Mouse (Mus musculus) adrenal gland, adult 2 months (tissue): ENCODE data around the gene Rccd1. TPM values are rescaled to one million over a fixed set of nuclear protein-coding genes. Genes with fewer than 3 reads are reported as not detected.
A peak's percentile ranks its signal among the peaks of the same experiment; 100 is the strongest.
"Not testable (repeated sequence)": the region's sequence is repeated elsewhere in the genome, so short reads cannot be mapped to it uniquely, and the experiment has no call there.

Experiments used
- DNase-seq: peaks from one replicate; pipeline ENCODE4 v3.0.0; 2021
- polyA plus RNA-seq: library from polyadenylated mRNA; depleted of rRNA; stranded (reverse); fragments of >200 nt; gene quantifications from 2 replicates; pipeline ENCODE4 v1.2.3, GENCODE M21; 2012
- total RNA-seq, 2 experiments: library from RNA; stranded (reverse); gene quantifications; 2 replicates each; pipeline ENCODE4 v1.2.3; 2021

The Rccd1 gene
- total and polyA plus RNA-seq, 3 experiments = 7.4 to 10.5 (median 9.0) TPM

- no peak for DNase-seq
These were observed 21.9 kb upstream of the Rccd1 start for GRCm38 (mm10) chr7:80346173-80346572.

GRCm38 (mm10) chr7:80343270-80344018 is 19.2 kb upstream of the Rccd1 start:
- no peak for DNase-seq

GRCm38 (mm10) chr7:80342858-80343257 is 18.6 kb upstream of the Rccd1 start, which contains the start of gene Hddc3:
Hddc3 (plus strand) TSS chr7:80343104.
- peak; percentile 92 for DNase-seq

DNA sequence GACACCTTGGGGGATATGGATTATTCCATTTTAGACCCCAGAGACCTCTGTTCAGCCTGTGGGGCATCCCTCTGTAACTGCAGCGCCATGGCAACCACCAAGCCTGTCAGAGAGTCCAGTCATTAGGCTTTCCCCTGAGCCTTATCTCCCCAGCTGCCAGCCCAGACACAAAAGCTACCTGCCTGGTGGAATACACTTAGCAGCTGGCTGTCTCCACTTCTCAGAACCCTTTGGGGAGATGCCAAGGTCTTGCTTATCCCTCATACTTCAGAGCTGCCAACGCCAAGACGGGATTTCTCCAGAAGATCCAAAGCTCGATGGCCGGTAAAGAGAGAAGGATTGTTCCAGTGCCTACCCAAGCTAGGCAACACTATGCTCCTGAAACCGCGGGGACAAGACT is 17.5 kb upstream of the Rccd1 start:
- no peak for DNase-seq

- DNase-seq = peak; percentile 86
These were observed 16.5 kb upstream of the Rccd1 start, which contains the start of gene Unc45a for GRCm38 (mm10) chr7:80340793-80341192. Unc45a (minus strand) TSS chr7:80341005.

GRCm38 (mm10) chr7:80339793-80340628 is 15.8 kb upstream of the Rccd1 start:
- peak; percentile 98 for DNase-seq

DNA sequence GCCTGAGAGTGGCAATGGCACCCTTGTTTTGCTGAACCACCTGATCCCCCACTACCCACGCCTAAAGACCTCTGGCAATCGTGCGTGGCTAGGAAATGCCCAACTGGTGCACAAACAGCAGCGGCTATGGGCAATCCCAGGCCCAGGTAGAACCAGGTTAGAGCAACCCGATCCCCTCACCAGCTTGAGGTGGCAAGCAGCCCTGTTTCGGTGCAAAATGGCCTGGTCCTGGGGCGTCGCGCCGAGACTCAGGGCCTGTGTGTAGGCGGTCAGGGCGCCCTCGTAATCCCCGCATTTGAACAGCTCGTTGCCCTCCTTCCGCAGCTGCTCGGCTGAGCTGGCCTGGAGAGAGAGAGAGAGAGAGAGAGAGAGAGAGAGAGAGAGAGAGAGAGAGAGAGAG is 15.1 kb upstream of the Rccd1 start:
- DNase-seq = peak; percentile 58

GRCm38 (mm10) chr7:80336932-80337331 is 12.7 kb upstream of the Rccd1 start:
- no peak for DNase-seq

DNA sequence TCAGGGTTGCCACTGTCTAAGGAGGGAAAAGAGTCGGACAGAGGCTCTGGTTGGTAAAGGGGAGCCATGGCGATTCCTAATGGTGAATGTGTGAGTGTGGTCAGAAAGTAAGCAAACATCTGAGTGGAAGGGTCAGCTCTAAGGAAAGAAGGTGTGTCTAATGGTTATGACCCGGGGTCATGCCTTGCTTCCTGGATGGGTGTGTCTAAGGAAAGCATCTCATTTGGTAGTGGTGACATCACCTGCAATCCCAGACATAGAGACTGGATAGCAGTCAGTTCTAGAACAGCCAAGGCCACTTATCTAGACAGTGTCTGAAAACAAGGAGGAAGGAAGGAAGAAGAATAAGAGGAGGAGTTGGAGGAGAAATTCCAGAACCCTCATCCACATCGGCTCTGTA is 10.6 kb upstream of the Rccd1 start:
- DNase-seq = no peak

- DNase-seq = peak; percentile 63
These were observed 7.2 kb upstream of the Rccd1 start for GRCm38 (mm10) chr7:80331433-80331832.

DNA sequence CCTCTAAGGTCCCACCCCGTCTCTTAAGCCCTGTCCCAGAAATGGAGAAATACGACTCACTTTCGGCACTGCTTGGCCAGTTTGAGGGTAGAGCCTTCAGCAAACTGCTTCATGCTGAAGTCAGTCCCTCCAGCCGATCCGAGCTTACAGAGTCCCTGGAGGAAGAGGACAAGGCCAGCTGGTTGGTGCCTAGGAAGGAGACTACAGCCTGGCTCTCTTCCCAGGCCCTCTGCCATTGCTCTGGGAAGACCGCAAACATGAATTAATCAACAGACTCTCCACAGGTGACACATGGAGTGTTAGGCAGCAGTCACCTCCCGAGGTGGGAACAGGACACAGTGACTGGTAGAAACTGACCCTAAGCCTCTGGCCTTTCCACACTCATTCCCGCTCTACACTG is 6.0 kb upstream of the Rccd1 start:
- no peak for DNase-seq

DNA sequence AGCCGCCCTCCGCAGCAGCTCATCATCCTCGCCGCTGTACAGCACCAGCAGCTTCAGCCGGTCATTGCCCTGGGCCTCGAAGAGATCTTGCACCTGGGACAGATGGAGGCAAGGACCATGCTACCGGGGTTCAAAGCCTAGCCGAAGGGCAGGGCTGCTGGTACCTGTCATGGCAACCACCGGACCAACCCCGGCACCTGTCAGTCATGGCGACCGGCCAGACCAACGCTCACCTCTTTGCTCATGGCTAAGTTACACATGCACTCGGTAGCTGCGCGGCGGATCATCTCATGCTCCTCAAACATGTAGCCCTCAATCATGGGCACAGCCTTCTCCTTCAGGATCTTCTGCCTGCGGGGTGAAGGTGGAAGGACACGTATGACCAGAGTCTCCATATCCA is 1.8 kb upstream of the Rccd1 start:
- no peak for DNase-seq

DNA sequence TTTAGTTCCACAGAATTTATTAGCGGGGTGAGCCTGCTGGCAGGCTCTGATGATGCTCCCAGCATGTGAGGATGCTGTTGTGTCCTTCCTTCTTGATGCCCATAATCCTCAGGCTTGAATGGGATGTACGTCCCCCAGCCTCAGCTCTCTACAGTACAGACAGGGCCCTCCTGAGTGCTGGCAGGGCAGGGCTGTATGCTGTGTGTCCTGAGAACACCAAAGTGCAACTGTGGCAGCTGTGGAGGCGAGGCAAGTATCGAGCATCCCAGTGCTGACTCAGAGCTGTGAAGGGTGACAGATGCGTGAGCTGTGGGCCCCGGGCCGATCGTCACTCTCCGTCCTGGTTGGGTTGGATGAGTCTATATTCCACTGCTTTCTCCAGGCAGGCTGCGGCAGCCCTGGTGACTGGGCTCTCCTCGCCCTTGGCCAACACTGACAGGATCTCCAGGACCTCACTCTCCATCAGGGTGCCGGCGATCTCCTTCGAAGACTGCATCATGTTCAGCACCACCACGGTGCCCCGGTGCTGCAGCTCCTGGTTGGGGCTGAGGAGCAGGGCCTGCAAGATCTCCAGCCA is 1.1 kb upstream of the Rccd1 start:
- no peak for DNase-seq

DNA sequence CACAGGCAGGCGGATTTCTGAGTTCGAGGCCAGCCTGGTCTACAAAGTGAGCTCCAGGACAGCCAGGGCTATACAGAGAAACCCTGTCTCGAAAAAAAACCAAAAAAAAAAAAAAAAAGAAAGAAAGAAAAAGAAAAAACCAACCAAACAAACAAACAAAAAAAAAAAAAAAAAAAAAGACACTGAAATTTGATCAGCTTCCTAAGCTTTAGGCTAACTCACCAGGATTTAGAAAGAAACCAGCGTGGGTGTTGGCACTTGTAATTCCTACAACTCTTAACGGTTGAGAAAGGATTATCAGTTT is 514 bp upstream of the Rccd1 start:
- DNase-seq = not testable (repeated sequence)

DNA sequence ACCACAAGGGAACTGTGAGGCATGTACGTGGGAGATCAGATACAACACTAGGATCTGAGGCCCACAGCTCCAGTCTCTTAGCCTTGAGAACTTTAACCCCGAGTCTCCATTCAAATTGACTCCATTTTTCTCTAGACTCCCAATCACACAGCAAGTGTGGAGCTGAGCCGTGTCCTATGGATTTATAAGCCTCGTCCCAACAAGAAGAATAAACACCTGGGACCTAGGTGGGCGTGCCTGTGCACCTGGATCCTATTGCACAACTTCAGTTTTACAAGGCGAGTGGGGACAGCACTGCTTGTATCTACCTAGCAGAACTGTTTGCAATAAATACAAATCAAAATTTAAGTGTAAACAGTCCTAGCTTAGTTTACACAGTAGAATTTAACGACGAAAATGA is 918 bp downstream of the Rccd1 start:
- no peak for DNase-seq

GRCm38 (mm10) chr7:80319846-80320496 is 4.3 kb downstream of the Rccd1 start:
- no peak for DNase-seq

GRCm38 (mm10) chr7:80318670-80319069 is 5.6 kb downstream of the Rccd1 start:
- DNase-seq = no peak

DNA sequence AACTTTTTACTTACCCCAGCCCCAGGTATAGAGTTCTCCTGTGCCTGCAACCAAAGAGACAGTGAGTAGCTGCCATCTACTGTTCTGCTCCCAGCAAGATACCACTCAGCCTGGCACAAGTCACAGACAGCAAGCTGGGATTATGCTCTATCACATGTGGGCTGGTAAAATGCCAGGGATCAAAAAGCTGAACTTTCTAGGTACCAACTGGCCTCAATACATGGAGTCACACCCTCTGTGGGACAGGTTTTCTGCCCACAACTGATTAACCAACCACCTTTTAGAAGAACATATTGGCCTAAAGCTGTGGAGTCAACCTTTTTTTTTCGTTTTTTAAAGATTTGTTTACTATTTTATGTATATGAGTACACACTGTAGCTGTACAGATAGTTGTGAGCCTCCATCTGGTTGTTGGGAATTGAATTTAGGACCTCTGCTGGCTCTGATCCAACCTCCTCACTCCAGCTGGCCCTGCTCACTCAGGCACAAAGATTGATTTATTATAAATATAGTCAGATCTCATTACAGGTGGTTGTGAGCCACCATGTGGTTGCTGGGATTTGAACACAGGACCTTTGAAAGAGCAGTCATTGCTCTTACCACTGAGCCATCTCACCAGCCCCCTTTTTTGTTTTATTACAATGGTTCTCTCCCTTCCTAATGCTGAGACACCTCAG is 6.7 kb downstream of the Rccd1 start:
- DNase-seq = no peak

- no peak for DNase-seq
These were observed 8.5 kb downstream of the Rccd1 start for GRCm38 (mm10) chr7:80315733-80316132.

- DNase-seq = no peak
These were observed 13.5 kb downstream of the Rccd1 start for GRCm38 (mm10) chr7:80310771-80311170.

DNA sequence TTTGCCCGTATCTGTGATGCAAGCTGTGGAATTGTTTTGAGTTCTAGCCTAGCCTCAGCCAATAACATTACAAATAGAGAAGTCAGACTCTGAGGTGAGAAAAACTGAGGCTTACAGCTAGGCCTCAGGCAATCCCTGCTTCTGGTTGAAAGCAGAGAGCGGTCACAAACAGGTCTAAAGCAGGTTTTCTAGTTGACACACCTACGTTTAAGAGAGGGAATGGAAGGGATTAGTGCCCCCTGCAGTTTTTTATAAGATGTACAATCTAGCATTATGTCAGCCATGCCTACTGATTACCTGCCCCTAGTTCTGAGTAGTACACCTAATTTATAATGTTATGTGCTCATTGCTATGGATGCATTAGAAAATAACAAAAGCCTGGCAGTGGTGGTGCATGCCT is 16.5 kb downstream of the Rccd1 start:
- no peak for DNase-seq

DNA sequence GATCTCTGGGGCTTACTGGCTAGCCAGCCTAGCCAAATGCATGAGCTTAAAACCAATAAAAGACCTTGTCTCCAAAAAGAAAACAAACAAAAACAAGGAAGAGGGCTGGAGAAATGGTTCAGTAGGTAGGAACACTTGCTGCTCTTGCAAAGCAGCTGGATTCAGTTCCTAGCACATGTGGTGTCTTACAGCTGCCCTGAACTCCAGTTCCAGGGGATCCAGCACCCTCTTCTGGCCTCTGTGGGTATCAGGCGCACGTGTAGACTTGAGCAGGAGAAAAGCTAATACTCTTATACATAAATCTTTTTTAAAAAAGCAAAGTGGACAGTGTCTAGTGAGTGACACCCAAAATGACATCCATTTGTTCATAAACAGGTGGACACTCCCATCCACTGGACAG is 22.7 kb downstream of the Rccd1 start:
- no peak for DNase-seq
